Mouse (Mus musculus) small intestine, adult 2 months (tissue): ENCODE measurements at regions not wholly inside any gene's neighbourhood (a gene's known extent, or its start where the extent isn't known, plus 50 kb on each side); places are given as distances from the start of the nearest gene placed in this dataset.

ENCODE experiments used
- H3K27ac ChIP-seq: fragments of 200-500 bp; 2 replicates; pipeline ENCODE4 v1.5.1; 2012; ENCODE audit warnings: low read depth, low read length, control low read depth, inconsistent platforms; ENCODE audit not compliant: insufficient read depth
- H3K27me3 ChIP-seq: fragments of 200-500 bp; 2 replicates; pipeline ENCODE4 v1.6.1; 2012; ENCODE audit warnings: mild to moderate bottlenecking, moderate library complexity, low read length, inconsistent platforms; ENCODE audit not compliant: control insufficient read depth, insufficient read depth
- H3K36me3 ChIP-seq: fragments of 200-500 bp; 2 replicates; pipeline ENCODE4 v1.6.1; 2012; ENCODE audit warnings: mild to moderate bottlenecking, low read length, control low read depth, inconsistent platforms; ENCODE audit not compliant: control insufficient read depth, insufficient read depth
- H3K4me1 ChIP-seq: fragments of 200-500 bp; 2 replicates; pipeline ENCODE4 v1.6.1; 2012; ENCODE audit warnings: low read length, inconsistent platforms, mixed read lengths; ENCODE audit not compliant: control insufficient read depth, insufficient read depth, insufficient read length
- H3K4me3 ChIP-seq: fragments of 200-500 bp; 2 replicates; pipeline ENCODE4 v1.5.1; 2012; ENCODE audit warnings: low read depth, mild to moderate bottlenecking, control low read depth, inconsistent platforms, low read length, moderate library complexity
- CTCF ChIP-seq: fragments of 200-500 bp; IDR thresholded peaks from 2 replicates; pipeline ENCODE4 v1.5.1; 2012; ENCODE audit warnings: low read depth, mild to moderate bottlenecking, control low read depth, inconsistent platforms, low read length, moderate library complexity, mixed read lengths; ENCODE audit not compliant: insufficient replicate concordance, insufficient read length; ENCODE audit errors: extremely low read depth
- POLR2A ChIP-seq: fragments of 200-500 bp; IDR thresholded peaks from 2 replicates; pipeline ENCODE4 v1.6.1; 2012; ENCODE audit warnings: low read depth, mild to moderate bottlenecking, control low read depth, inconsistent platforms, low read length, moderate library complexity
- WGBS: fragments of 180-500 bp; shearing (Covaris S2); methylation state at CpG from one replicate; pipeline ENCODE4 v1.1.7; 2018; 5-methylcytosine and 5-hydroxymethylcytosine counted together

GRCm38 (mm10) chr17:51906418-51906817 is 73.3 kb upstream of the Satb1 start:
- H3K27ac ChIP-seq = no peak overlapping the region
- no peak overlapping the region for H3K4me3 ChIP-seq
- no peaks in the 10 kb centered on the region for H3K36me3 ChIP-seq
- H3K27me3 ChIP-seq = no peaks in the 10 kb centered on the region
- no peaks in the 10 kb centered on the region for H3K4me1 ChIP-seq
- TF ChIP-seq CTCF (no peak), POLR2A (no peak)
- WGBS = 64% methylated on average over 4 of the region's 4 CpGs

GRCm38 (mm10) chr17:51903885-51904284 is 70.8 kb upstream of the Satb1 start:
- 51% methylated on average over 3 of the region's 3 CpGs for WGBS
- no peaks in the 10 kb centered on the region for H3K4me1 ChIP-seq
- TF ChIP-seq POLR2A (no peak), CTCF (no peak)
- no peak overlapping the region for H3K4me3 ChIP-seq
- no peaks in the 10 kb centered on the region for H3K36me3 ChIP-seq
- no peaks in the 10 kb centered on the region for H3K27me3 ChIP-seq
- H3K27ac ChIP-seq = peak overlapping the region; percentile 15; the same call in 1 of the 2 replicates

- 70% methylated on average over 2 of the region's 2 CpGs for WGBS
- no peaks in the 10 kb centered on the region for H3K27me3 ChIP-seq
- TF ChIP-seq POLR2A (no peak), CTCF (no peak)
- no peaks in the 10 kb centered on the region for H3K36me3 ChIP-seq
- no peak overlapping the region for H3K27ac ChIP-seq
- no peaks in the 10 kb centered on the region for H3K4me1 ChIP-seq
- no peak overlapping the region for H3K4me3 ChIP-seq
Observed at GRCm38 (mm10) chr17:51899376-51899775, 66.3 kb upstream of the Satb1 start.

- H3K27me3 ChIP-seq = no peaks in the 10 kb centered on the region
- H3K4me1 ChIP-seq = no peaks in the 10 kb centered on the region
- no peak overlapping the region for H3K4me3 ChIP-seq
- 81% methylated on average over 3 of the region's 3 CpGs for whole genome bisulfite sequencing
- H3K27ac ChIP-seq = no peak overlapping the region
- H3K36me3 ChIP-seq = no peaks in the 10 kb centered on the region
- TF ChIP-seq POLR2A (no peak), CTCF (no peak)
Observed at GRCm38 (mm10) chr17:51896160-51896559, 63.1 kb upstream of the Satb1 start.

- Histone ChIP-seq H3K4me1 (no peaks in the 10 kb centered on the region), H3K27me3 (no peaks in the 10 kb centered on the region), H3K36me3 (no peaks in the 10 kb centered on the region), H3K27ac (no peak overlapping the region), H3K4me3 (no peak overlapping the region)
- WGBS = 88% methylated on average over 8 of the region's 8 CpGs
- TF ChIP-seq POLR2A = no peak
- no peak for TF ChIP-seq CTCF
Observed at GRCm38 (mm10) chr17:51894278-51894677, 61.2 kb upstream of the Satb1 start.

- Histone ChIP-seq H3K27ac (no peak overlapping the region), H3K4me3 (no peak overlapping the region), H3K4me1 (no peaks in the 10 kb centered on the region), H3K27me3 (no peaks in the 10 kb centered on the region), H3K36me3 (no peaks in the 10 kb centered on the region)
- TF ChIP-seq POLR2A (no peak), CTCF (no peak)
- WGBS = 65% methylated on average over 3 of the region's 3 CpGs
Observed at GRCm38 (mm10) chr17:51892856-51893255, 59.8 kb upstream of the Satb1 start.

GRCm38 (mm10) chr17:51892159-51892558 is 59.1 kb upstream of the Satb1 start:
- Histone ChIP-seq H3K36me3 (no peaks in the 10 kb centered on the region), H3K27ac (no peak overlapping the region), H3K4me3 (no peak overlapping the region), H3K27me3 (no peaks in the 10 kb centered on the region), H3K4me1 (no peaks in the 10 kb centered on the region)
- TF ChIP-seq CTCF (no peak), POLR2A (no peak)
- WGBS = 51% methylated on average over 4 of the region's 4 CpGs
